Mouse (Mus musculus) MEL (cell line): ENCODE data around the gene Heg1. TPM values are rescaled to one million over a fixed set of nuclear protein-coding genes. Genes with fewer than 3 reads are reported as not detected.
A peak's percentile ranks its signal among the peaks of the same experiment; 100 is the strongest.

Experiments
- DNase-seq: peaks from one replicate; pipeline ENCODE4 v3.0.0; 2011; ENCODE audit warnings: low read depth, low spot score
- H3K27ac ChIP-seq: 2 replicates; pipeline ENCODE4 v1.5.1; 2012; ENCODE audit warnings: low read depth, mild to moderate bottlenecking, control low read depth, low read length, moderate library complexity; ENCODE audit not compliant: control insufficient read depth
- H3K27me3 ChIP-seq, 2 experiments: fragments of 150-350 bp in 1 of 2; sonication (generic) in 1 of 2; 2 replicates each; pipeline ENCODE4 v1.6.1; 2012; ENCODE audit warnings: low read length in 2 of 2, mild to moderate bottlenecking in 2 of 2, improper control_type of control experiment in 1 of 2, moderate library complexity in 1 of 2; ENCODE audit not compliant: insufficient read depth in 2 of 2, control insufficient read depth in 1 of 2
- H3K36me3 ChIP-seq, 2 experiments: 2 replicates each; pipeline ENCODE4 v1.6.1; 2012 to 2014; ENCODE audit warnings: low read length in 2 of 2, improper control_type of control experiment in 1 of 2, inconsistent platforms in 1 of 2, mild to moderate bottlenecking in 1 of 2; ENCODE audit not compliant: insufficient read depth in 2 of 2, control insufficient read depth in 1 of 2
- H3K4me1 ChIP-seq, 2 experiments: fragments of 150-350 bp in 1 of 2; sonication (generic) in 1 of 2; 2 replicates each; pipeline ENCODE4 v1.6.1; 2012; ENCODE audit warnings: low read length in 2 of 2, improper control_type of control experiment in 1 of 2, mild to moderate bottlenecking in 1 of 2; ENCODE audit not compliant: insufficient read depth in 2 of 2, control insufficient read depth in 1 of 2
- H3K4me3 ChIP-seq, 2 experiments: fragments of 150-350 bp in 1 of 2; sonication (generic) in 1 of 2; 2 replicates each; pipeline ENCODE4 v1.5.1; 2012; ENCODE audit warnings: low read depth in 2 of 2, low read length in 2 of 2, mild to moderate bottlenecking in 2 of 2, moderate library complexity in 2 of 2, control low read depth in 1 of 2, improper control_type of control experiment in 1 of 2; ENCODE audit not compliant: control insufficient read depth in 1 of 2, insufficient read depth in 1 of 2
- H3K79me2 ChIP-seq: 2 replicates; pipeline ENCODE4 v1.6.1; 2012; ENCODE audit warnings: mild to moderate bottlenecking, low read length, moderate library complexity; ENCODE audit not compliant: control insufficient read depth, poor library complexity, insufficient read depth
- H3K9ac ChIP-seq: 2 replicates; pipeline ENCODE4 v1.6.1; 2012; ENCODE audit warnings: low read depth, mild to moderate bottlenecking, control low read depth, low read length, moderate library complexity; ENCODE audit not compliant: control insufficient read depth, poor library complexity, severe bottlenecking
- H3K9me3 ChIP-seq: fragments of 150-350 bp; sonication (generic); replicated peaks from 2 replicates; pipeline ENCODE4 v1.6.1; 2012; ENCODE audit warnings: mild to moderate bottlenecking, low read length, improper control_type of control experiment, moderate library complexity; ENCODE audit not compliant: insufficient read depth
- BHLHE40 ChIP-seq: IDR thresholded peaks from 2 replicates; pipeline ENCODE4 v1.6.1; 2012; ENCODE audit warnings: low read depth, mild to moderate bottlenecking, inconsistent platforms, low read length, improper control_type of control experiment, borderline replicate concordance
- CHD1 ChIP-seq: IDR thresholded peaks from 2 replicates; pipeline ENCODE4 v1.6.1; 2012; ENCODE audit warnings: low read depth, mild to moderate bottlenecking, inconsistent platforms, low read length, improper control_type of control experiment
- CHD2 ChIP-seq: IDR thresholded peaks from 2 replicates; pipeline ENCODE4 v1.6.1; 2011; ENCODE audit warnings: low read length, improper control_type of control experiment
- CTCF ChIP-seq, 3 experiments: IDR thresholded peaks in 2 of 3; conservative IDR thresholded peaks in 1 of 3; 2 replicates each; pipeline ENCODE4 v1.5.1; 2011 to 2012; ENCODE audit warnings: low read length in 3 of 3, low read depth in 2 of 3, mild to moderate bottlenecking in 2 of 3, improper control_type of control experiment in 1 of 3, inconsistent platforms in 1 of 3, mixed read lengths in 1 of 3, moderate library complexity in 1 of 3; ENCODE audit not compliant: control insufficient read depth in 1 of 3, insufficient read depth in 1 of 3, poor library complexity in 1 of 3, severe bottlenecking in 1 of 3
- EP300 ChIP-seq, 2 experiments: IDR thresholded peaks; 2 replicates each; pipeline ENCODE4 v1.6.1; 2011; ENCODE audit warnings: improper control_type of control experiment in 2 of 2, low read length in 2 of 2, low read depth in 1 of 2, mild to moderate bottlenecking in 1 of 2
- GABPA ChIP-seq: IDR thresholded peaks from 2 replicates; pipeline ENCODE4 v1.6.1; 2012; ENCODE audit warnings: low read depth, mild to moderate bottlenecking, inconsistent platforms, low read length, improper control_type of control experiment, moderate library complexity
- GATA1 ChIP-seq: IDR thresholded peaks from 2 replicates; pipeline ENCODE4 v1.6.1; 2011; ENCODE audit warnings: low read depth, low read length, improper control_type of control experiment
- HCFC1 ChIP-seq: IDR thresholded peaks from 2 replicates; pipeline ENCODE4 v1.6.1; 2012; ENCODE audit warnings: low read depth, mild to moderate bottlenecking, inconsistent platforms, low read length, improper control_type of control experiment, moderate library complexity
- JUND ChIP-seq: IDR thresholded peaks from 2 replicates; pipeline ENCODE4 v1.6.1; 2011; ENCODE audit warnings: low read depth, mild to moderate bottlenecking, improper control_type of control experiment, low read length
- MAX ChIP-seq: IDR thresholded peaks from 2 replicates; pipeline ENCODE4 v1.6.1; 2011; ENCODE audit warnings: low read length, improper control_type of control experiment
- MXI1 ChIP-seq: IDR thresholded peaks from 2 replicates; pipeline ENCODE4 v1.6.1; 2011; ENCODE audit warnings: mild to moderate bottlenecking, low read depth, low read length, improper control_type of control experiment
- MYB ChIP-seq: IDR thresholded peaks from 2 replicates; pipeline ENCODE4 v1.6.1; 2011; ENCODE audit warnings: mild to moderate bottlenecking, low read depth, low read length, improper control_type of control experiment
- NELFE ChIP-seq: IDR thresholded peaks from 2 replicates; pipeline ENCODE4 v1.6.1; 2011; ENCODE audit warnings: low read depth, low read length, improper control_type of control experiment
- NRF1 ChIP-seq: IDR thresholded peaks from 2 replicates; pipeline ENCODE4 v1.6.1; 2014; ENCODE audit warnings: low read depth, mild to moderate bottlenecking, inconsistent platforms, low read length, improper control_type of control experiment, moderate library complexity; ENCODE audit not compliant: poor library complexity, insufficient read depth, severe bottlenecking
- POLR2A ChIP-seq, 2 experiments: IDR thresholded peaks; 2 replicates each; pipeline ENCODE4 v1.6.1; 2011 to 2012; ENCODE audit warnings: low read length in 2 of 2, mild to moderate bottlenecking in 2 of 2, control low read depth in 1 of 2, improper control_type of control experiment in 1 of 2, low read depth in 1 of 2, moderate library complexity in 1 of 2; ENCODE audit not compliant: control insufficient read depth in 1 of 2, insufficient read depth in 1 of 2, poor library complexity in 1 of 2
- POLR2AphosphoS5 ChIP-seq: IDR thresholded peaks from 2 replicates; pipeline ENCODE4 v1.6.1; 2012; ENCODE audit warnings: low read depth, borderline replicate concordance, mild to moderate bottlenecking, inconsistent platforms, low read length, moderate library complexity, mixed read lengths
- RCOR1 ChIP-seq: IDR thresholded peaks from 2 replicates; pipeline ENCODE4 v1.6.1; 2012; ENCODE audit warnings: low read depth, mild to moderate bottlenecking, inconsistent platforms, low read length, improper control_type of control experiment
- SMC3 ChIP-seq: IDR thresholded peaks from 2 replicates; pipeline ENCODE4 v1.6.1; 2011; ENCODE audit warnings: low read depth, low read length, improper control_type of control experiment
- TAL1 ChIP-seq: IDR thresholded peaks from 2 replicates; pipeline ENCODE4 v1.6.1; 2012; ENCODE audit warnings: mild to moderate bottlenecking, inconsistent platforms, low read length, moderate library complexity, mixed read lengths
- TCF12 ChIP-seq: IDR thresholded peaks from 2 replicates; pipeline ENCODE4 v1.6.1; 2014; ENCODE audit warnings: low read depth, mild to moderate bottlenecking, inconsistent platforms, low read length, improper control_type of control experiment, moderate library complexity
- ZMIZ1 ChIP-seq: IDR thresholded peaks from 2 replicates; pipeline ENCODE4 v1.6.1; 2012; ENCODE audit warnings: low read depth, mild to moderate bottlenecking, inconsistent platforms, low read length, improper control_type of control experiment, moderate library complexity
- ZNF384 ChIP-seq: IDR thresholded peaks from 2 replicates; pipeline ENCODE4 v1.6.1; 2012; ENCODE audit warnings: low read depth, mild to moderate bottlenecking, inconsistent platforms, low read length, improper control_type of control experiment
- polyA plus RNA-seq, 2 experiments: library from polyadenylated mRNA; stranded (reverse) in 1 of 2; unstranded in 1 of 2; fragments of >175 nt in 1 of 2; fragments of >200 nt in 1 of 2; gene quantifications; 2 replicates each; pipeline versions ENCODE4 v1.2.1 to v1.2.4; 2012; ENCODE audit warnings: low replicate concordance in 2 of 2, low read depth in 1 of 2; ENCODE audit not compliant: insufficient read length in 2 of 2, insufficient read depth in 1 of 2, missing spikeins in 1 of 2
- total RNA-seq: library from RNA; depleted of rRNA; stranded (reverse); fragments of 300-350 nt; gene quantifications from 2 replicates; pipeline ENCODE4 v1.2.3, GENCODE M21; 2012

Gene Heg1
- total and polyA plus RNA-seq, 3 experiments: 4.1 to 72.0 (median 6.9) TPM

GRCm38 (mm10) chr16:33781789-33782728 is 97.9 kb downstream of the Heg1 start (continued):
- TF ChIP-seq CTCF (IDR thresholded peaks at IDR 0.05 in 2 of 3, conservative IDR thresholded peaks at IDR 0.05 in 1 of 3; ENCODE audit: control insufficient read depth in 1 of 3, insufficient read depth in 1 of 3, low read depth in 2 of 3, low read length in 3 of 3, poor library complexity in 1 of 3, severe bottlenecking in 1 of 3): no peak
- TF ChIP-seq NELFE: peak; percentile 48; the same call in 1 of the 2 replicates
- peak; percentile 45; the same call in 1 of the 2 replicates for TF ChIP-seq TAL1
- TF ChIP-seq POLR2A (IDR thresholded peaks at IDR 0.05; ENCODE audit: control insufficient read depth in 1 of 2, insufficient read depth in 1 of 2, low read depth in 1 of 2, low read length in 2 of 2, poor library complexity in 1 of 2): peak in 1 of 2 experiments; percentile 72; a peak in 2 of 4 replicates
- peak; percentile 92 for TF ChIP-seq ZNF384
- TF ChIP-seq EP300 (IDR thresholded peaks at IDR 0.05; ENCODE audit: low read depth in 1 of 2, low read length in 2 of 2): peak; percentile 97 to 99
- peak; percentile 63; the same call in 1 of the 2 replicates for TF ChIP-seq ZMIZ1
- 0 out of 2 replicates have a peak, but pooled peaks have one; percentile 4 for TF ChIP-seq RCOR1
- no peak for TF ChIP-seq MAX

- H3K9ac ChIP-seq: peak overlapping the region; percentile 54
- H3K27ac ChIP-seq: peak overlapping the region; percentile 97
- H3K79me2 ChIP-seq: no peaks in the 10 kb centered on the region
- peaks cover 0 to 53% of the 10 kb centered on the region in 2 experiments; a peak in 2 of 4 replicates for H3K36me3 ChIP-seq
- DNase-seq: no peak
- TF ChIP-seq ZMIZ1 (peak; percentile 57; the same call in 1 of the 2 replicates), BHLHE40 (no peak), MYB (no peak), HCFC1 (no peak; the same call in 1 of the 2 replicates), POLR2A (IDR thresholded peaks at IDR 0.05; ENCODE audit: control insufficient read depth in 1 of 2, insufficient read depth in 1 of 2, low read depth in 1 of 2, low read length in 2 of 2, poor library complexity in 1 of 2) (no peak), GATA1 (no peak), TCF12 (no peak), SMC3 (no peak), RCOR1 (peak; percentile 30; the same call in 1 of the 2 replicates), CHD1 (peak; percentile 93), CHD2 (no peak), MXI1 (no peak), JUND (0 out of 2 replicates have a peak, but pooled peaks have one; percentile 50), NRF1 (no peak), POLR2AphosphoS5 (no peak), GABPA (no peak), NELFE (peak; percentile 15; the same call in 1 of the 2 replicates)
- H3K4me3 ChIP-seq: no peak overlapping the region
- H3K27me3 ChIP-seq: no peaks in the 10 kb centered on the region
- no peaks in the 10 kb centered on the region for H3K9me3 ChIP-seq
- peaks cover 38 to 64% of the 10 kb centered on the region in 2 experiments for H3K4me1 ChIP-seq
These were observed 98.5 kb downstream of the Heg1 start for GRCm38 (mm10) chr16:33782729-33783091.
